Mouse (Mus musculus) lung, adult 2 months (tissue): Measurements from ENCODE around the gene Gm17359. TPM values are rescaled to one million over a fixed set of nuclear protein-coding genes. Genes with fewer than 3 reads are reported as not detected.

Experiments used
- DNase-seq: peaks from one replicate; pipeline ENCODE4 v3.0.0; 2022
- H3K4me1 ChIP-seq: fragments of 200-500 bp; 2 replicates; pipeline ENCODE4 v1.6.1; 2011; ENCODE audit warnings: low read length; ENCODE audit not compliant: control insufficient read depth, insufficient read depth
- H3K4me3 ChIP-seq: fragments of 200-500 bp; replicated peaks from 2 replicates; pipeline ENCODE3; 2011; ENCODE audit warnings: low read depth, mild to moderate bottlenecking, control low read depth, low read length; ENCODE audit errors: extremely low read depth
- CTCF ChIP-seq: fragments of 200-500 bp; IDR thresholded peaks from 2 replicates; pipeline ENCODE4 v1.5.1; 2011; ENCODE audit warnings: mild to moderate bottlenecking, low read length, control low read depth; ENCODE audit not compliant: insufficient read depth
- POLR2A ChIP-seq: fragments of 200-500 bp; IDR thresholded peaks from 2 replicates; pipeline ENCODE4 v1.6.1; 2011; ENCODE audit warnings: low read depth, mild to moderate bottlenecking, control low read depth, low read length, borderline replicate concordance; ENCODE audit errors: extremely low read depth
- WGBS: fragments of 180-500 bp; shearing (Covaris S2); methylation state at CpG from one replicate; pipeline ENCODE4 v1.1.7; 2018; 5-methylcytosine and 5-hydroxymethylcytosine counted together
- polyA plus RNA-seq: library from polyadenylated mRNA; depleted of rRNA; stranded (reverse); fragments of >200 nt; gene quantifications from 2 replicates; pipeline ENCODE4 v1.2.3, GENCODE M21; 2012; rRNA removed

Gm17359 gene
- not detected in 2 replicates for polyA plus RNA-seq

DNA sequence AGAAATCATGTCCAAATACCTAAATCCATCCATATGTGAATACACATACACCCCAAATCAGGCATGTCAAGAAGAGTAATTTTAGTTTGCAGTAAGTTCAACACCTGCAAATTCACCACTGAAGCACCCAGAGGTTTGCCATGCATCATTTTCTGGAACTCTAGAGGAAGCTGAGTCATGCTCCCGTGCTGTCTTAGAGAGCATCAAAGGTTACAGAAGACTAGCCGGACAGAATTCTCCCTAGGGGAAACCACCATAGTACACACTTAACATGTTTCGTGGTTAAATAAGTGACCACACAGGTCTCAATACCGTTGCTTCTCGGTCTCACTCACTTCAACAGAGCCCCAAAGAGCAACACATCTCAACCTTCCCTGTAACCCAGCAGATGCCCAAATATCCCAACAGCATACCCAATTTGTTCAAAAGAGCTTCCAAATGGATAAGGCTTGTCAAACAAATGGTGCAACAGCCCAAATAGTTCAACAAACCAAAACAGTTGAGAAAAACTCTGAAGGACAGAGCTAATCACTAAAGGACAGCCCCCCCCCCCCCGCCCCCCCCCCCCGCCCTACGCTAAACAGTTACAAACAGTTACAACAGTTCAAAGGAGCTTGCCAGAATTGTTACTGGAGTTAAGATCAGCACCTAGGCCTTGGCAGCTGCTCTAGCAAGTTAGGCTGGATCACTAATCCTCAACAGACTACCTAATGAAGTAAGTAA lies at the start of gene Gm17359:
Gene Gm17359, plus strand, starts transcription at position 618 of the 723 bp plus-strand sequence.
- no peaks in the 10 kb centered on the region for H3K4me1 ChIP-seq
- TF ChIP-seq CTCF: no peak
- TF ChIP-seq POLR2A: no peak
- WGBS: 51% methylated on average over 8 of the region's 8 CpGs

DNA sequence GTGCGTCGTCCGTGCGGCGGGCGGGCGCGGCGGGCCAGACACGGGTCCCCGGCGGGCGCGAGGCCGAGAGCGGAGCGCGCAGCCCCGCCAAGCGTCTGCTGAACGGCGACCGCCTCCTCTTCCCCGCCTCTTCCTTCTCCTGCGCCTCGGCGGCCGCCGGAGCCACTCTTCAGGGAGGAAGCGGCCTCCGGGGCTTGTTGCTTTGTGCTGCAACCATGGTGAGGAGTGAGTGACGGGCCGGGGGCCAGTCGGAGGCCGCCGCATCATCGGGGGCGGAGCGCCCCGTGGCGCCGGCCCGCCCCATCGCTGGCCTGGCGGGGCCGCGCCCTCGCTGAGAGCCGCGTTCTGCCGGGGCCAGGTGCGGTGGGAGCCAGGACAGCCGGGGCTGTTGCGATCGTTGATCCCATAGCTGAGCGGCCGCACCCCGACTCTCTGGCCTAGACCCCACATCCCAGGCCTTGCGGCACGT lies 49.3 kb upstream of the Gm17359 start:
- H3K4me1 ChIP-seq: peaks cover 9% of the 10 kb centered on the region
- 1% methylated on average over 46 of the region's 60 CpGs for whole genome bisulfite sequencing
- peak; percentile 69 for TF ChIP-seq POLR2A
- TF ChIP-seq CTCF: no peak
- peak overlapping the region; percentile 87 for H3K4me3 ChIP-seq
- peak; percentile 94 for DNase-seq

More for the DNA sequence above, at the start of gene Gm17359:
- DNase-seq: no peak
- H3K4me3 ChIP-seq: no peak within 1 kb of the TSS

DNA sequence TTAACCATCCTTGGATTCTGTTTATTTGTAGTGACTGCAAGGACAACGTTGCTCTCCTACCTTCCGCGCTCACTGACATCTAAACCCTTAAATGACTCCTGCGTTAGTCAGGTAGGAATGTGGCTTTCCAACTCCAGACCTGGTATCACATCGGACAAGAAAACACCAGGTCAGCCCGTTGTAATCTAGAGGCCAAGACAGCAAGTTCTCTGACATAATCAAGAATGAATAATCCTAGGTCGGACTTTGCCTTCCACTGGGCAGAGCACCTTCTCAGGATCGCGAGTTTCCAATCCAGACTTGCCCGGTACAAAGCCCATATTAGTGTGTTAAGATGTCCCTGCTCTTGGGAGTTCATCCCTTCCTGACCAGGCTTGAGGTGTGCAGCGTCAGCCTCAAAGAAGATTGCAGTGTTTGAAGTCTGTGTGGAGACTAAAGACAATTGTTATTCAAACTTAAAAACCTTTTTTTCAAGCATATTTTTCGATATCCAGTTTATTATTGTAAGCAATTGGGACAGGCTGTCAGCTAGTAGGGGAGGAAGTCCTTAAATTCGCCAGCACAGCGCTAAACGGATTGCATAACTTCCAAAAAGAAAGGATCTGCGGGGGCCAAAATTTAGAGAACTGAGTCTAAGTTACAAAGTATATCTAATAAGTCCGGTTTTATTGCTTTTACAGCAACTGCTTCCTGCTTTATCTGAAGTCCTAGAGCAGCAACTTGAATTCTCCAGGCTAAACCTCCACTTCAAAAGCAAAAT lies 48.6 kb upstream of the Gm17359 start:
- DNase-seq: no peak
- TF ChIP-seq POLR2A (no peak), CTCF (no peak)
- Histone ChIP-seq H3K4me1 (peaks cover 6% of the 10 kb centered on the region), H3K4me3 (peak overlapping the region; percentile 87)
- WGBS: 10% methylated on average over 17 of the region's 17 CpGs

DNA sequence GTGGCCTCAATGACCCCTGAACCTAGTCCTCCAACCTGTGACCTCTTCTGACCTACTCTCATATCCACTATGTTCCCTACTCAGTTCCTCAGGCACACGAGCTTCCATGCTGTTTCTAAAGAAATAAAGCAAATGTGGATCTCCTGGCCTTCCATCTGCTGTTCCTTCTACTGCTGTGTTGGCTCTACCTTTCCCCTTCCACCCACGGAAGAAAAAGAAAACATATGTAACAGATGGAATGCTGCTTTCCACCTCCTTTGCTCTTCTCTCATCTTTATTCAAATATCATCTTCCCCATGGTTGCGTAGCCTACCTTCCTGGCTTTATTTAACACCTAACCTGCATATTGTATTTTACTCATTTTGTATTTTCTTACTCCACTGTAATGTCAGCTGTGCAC lies 47.4 kb upstream of the Gm17359 start:
- TF ChIP-seq POLR2A: no peak
- no peak for TF ChIP-seq CTCF
- 89% methylated on average over 3 of the region's 3 CpGs for WGBS
- H3K4me1 ChIP-seq: peaks cover 3% of the 10 kb centered on the region
- no peak for DNase-seq
- H3K4me3 ChIP-seq: no peak overlapping the region

DNA sequence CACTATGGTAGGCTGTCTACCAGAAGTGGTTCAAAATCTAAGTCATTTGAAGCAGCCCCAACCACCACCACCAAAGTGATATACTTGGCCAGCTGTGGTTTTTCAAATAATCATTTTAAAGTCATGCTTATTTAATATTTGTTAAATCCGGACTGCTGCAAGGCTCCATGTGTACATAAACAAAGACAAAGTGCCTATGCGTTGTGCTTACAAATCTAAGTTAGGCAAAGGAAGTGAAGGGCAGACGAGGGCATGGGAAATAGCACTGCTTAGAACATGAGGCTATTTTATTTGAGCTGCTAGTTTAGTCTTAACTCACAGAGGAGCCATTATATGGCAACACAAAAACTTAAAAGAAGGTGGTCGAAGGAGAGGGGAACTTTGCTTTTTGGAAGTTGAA lies 43.4 kb upstream of the Gm17359 start:
- TF ChIP-seq POLR2A (no peak), CTCF (no peak)
- WGBS: 41% methylated on average over 4 of the region's 4 CpGs
- no peak overlapping the region for H3K4me3 ChIP-seq
- no peak for DNase-seq
- peaks cover 4% of the 10 kb centered on the region; the same call in 1 of the 2 replicates for H3K4me1 ChIP-seq

DNA sequence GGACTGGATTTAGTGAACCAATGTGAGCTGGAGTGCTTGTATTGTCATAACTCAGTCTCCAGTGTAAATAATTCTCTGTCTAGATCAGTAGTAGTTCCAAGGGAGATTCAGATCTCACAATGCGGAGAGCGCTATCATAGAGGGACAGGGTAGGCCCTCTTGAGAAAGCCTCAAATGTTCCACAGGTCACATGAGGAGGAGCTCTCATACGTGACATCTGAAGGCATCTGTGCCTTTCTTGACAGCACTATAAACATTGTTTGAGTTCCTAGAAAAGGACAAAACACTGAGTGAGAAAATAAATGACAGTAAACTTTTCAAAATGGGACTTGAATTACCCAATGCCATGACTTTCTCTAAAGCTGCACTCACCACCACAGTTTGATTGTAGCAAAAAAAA lies 41.8 kb upstream of the Gm17359 start:
- no peak for DNase-seq
- peaks cover 4% of the 10 kb centered on the region; the same call in 1 of the 2 replicates for H3K4me1 ChIP-seq
- TF ChIP-seq CTCF: no peak
- no peak for TF ChIP-seq POLR2A
- 66% methylated on average over 3 of the region's 3 CpGs for WGBS
- no peak overlapping the region for H3K4me3 ChIP-seq

DNA sequence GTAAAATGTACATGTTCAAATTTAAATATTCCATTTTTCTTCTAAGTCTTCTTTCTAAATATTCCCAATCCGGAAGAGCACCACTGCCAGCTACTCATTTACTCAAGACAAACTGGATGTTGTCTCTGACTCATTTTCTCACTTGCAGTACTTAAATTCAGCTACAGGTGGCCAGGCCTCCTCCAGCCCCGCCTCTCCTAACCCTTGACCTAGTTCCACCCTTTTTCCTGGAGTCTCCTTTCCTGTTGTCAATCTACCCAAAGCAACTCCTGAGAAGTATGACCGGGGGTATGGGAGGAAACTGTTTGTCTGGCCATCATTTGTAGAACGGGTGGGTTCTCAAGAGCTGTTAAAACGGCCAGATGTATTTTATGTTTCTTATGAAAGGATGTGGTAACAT lies 40.4 kb upstream of the Gm17359 start:
- TF ChIP-seq CTCF (0 out of 2 replicates have a peak, but pooled peaks have one; percentile 9), POLR2A (no peak)
- DNase-seq: no peak
- 55% methylated on average over 5 of the region's 5 CpGs for WGBS
- no peak overlapping the region for H3K4me3 ChIP-seq
- peaks cover 4% of the 10 kb centered on the region; the same call in 1 of the 2 replicates for H3K4me1 ChIP-seq

DNA sequence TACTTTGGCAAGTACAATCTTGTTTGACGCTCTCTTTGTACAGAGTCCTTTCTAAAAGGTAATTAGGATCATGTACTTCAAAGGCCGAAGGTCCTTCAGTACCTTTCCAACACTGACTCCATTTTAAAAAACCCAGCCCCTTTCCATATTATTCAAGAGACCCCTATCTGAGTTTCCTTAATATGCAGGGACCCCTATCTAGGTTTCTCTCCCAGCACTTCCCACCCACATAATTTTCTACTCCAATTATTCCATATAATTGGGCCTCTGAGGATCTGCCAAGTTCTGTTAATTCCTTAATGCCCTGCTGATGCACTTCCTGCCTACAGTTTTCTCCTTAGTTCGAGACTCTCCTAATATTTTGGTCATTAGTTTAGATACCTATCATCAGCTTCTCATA lies 39.9 kb upstream of the Gm17359 start:
- TF ChIP-seq POLR2A: no peak
- TF ChIP-seq CTCF: no peak
- WGBS: 89% methylated on average over 3 of the region's 3 CpGs

DNA sequence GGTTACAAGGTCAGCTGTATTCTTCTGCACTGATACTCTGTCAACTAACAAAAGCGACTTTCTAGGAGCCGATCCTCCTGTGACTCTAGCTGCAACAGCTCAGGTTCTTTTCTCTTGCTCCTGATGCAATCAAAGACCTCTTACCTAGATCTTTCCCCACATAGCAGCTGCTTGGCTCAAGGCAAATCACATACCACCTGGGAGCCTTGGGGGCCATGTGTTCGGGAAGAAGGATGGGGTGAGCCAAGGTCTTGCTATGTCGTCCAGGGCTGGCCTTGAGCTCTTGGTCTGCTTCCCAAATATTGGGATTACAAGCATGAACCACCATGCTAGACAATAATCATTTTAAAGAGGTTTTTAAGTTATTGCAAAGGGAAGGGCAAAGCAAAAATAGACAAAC lies 39.2 kb upstream of the Gm17359 start:
- 75% methylated on average over 4 of the region's 4 CpGs for WGBS
- H3K4me1 ChIP-seq: peaks cover 4% of the 10 kb centered on the region; the same call in 1 of the 2 replicates
- no peak for DNase-seq
- TF ChIP-seq POLR2A (no peak), CTCF (no peak)
- no peak overlapping the region for H3K4me3 ChIP-seq

More for the DNA sequence above, 39.9 kb upstream of the Gm17359 start:
- no peak overlapping the region for H3K4me3 ChIP-seq
- H3K4me1 ChIP-seq: peaks cover 4% of the 10 kb centered on the region; the same call in 1 of the 2 replicates
- no peak for DNase-seq
